Comparison of ENCODE assay signal across 26 mouse cellular contexts in genomic region chr2:72832770-72833169, GRCm38 (mm10).
"Had no signal": no experiment of that assay in that cellular context is flagged by ENCODE, and none has a peak within 500 bp of the region (broad histone marks: within the 10 kb centered on the region; RNA-seq: fewer than 3 reads in every experiment).

No protein-coding gene starts in this region.

- H3K4me3 ChIP-seq: heart, adult 2 months; heart, embryonic 13.5 days; heart, embryonic 15.5 days; hindbrain, embryonic 10.5 days; hindbrain, embryonic 12.5 days; kidney, embryonic 15.5 days; limb, embryonic 13.5 days; limb, embryonic 15.5 days; liver, embryonic 12.5 days had no signal

- ATAC-seq: hindbrain, postnatal 0 days; intestine, embryonic 16.5 days; liver, embryonic 12.5 days had no signal

- H3K36me3 ChIP-seq: heart, embryonic 13.5 days; heart, embryonic 15.5 days; hindbrain, embryonic 10.5 days; hindbrain, embryonic 12.5 days; kidney, embryonic 15.5 days; limb, embryonic 13.5 days; limb, embryonic 15.5 days; liver, embryonic 12.5 days had no signal

- H3K4me1 ChIP-seq: hindbrain, embryonic 10.5 days; hindbrain, embryonic 12.5 days; kidney, embryonic 15.5 days; limb, embryonic 15.5 days; liver, embryonic 12.5 days had no signal

- H3K27ac ChIP-seq: heart, adult 2 months; heart, embryonic 13.5 days; heart, embryonic 15.5 days; hindbrain, embryonic 10.5 days; hindbrain, embryonic 12.5 days; hindbrain, embryonic 14.5 days; hindbrain, postnatal 0 days; kidney, embryonic 15.5 days; kidney, postnatal 0 days; limb, embryonic 13.5 days; limb, embryonic 15.5 days; liver, embryonic 12.5 days; liver, embryonic 14.5 days had no signal

- H3K9me3 ChIP-seq: heart, embryonic 13.5 days; heart, embryonic 15.5 days; hindbrain, embryonic 10.5 days; hindbrain, embryonic 12.5 days; kidney, embryonic 15.5 days; limb, embryonic 13.5 days; limb, embryonic 15.5 days; liver, embryonic 12.5 days had no signal

- H3K27me3 ChIP-seq: heart, embryonic 13.5 days; heart, embryonic 15.5 days; hindbrain, embryonic 12.5 days; kidney, embryonic 15.5 days; limb, embryonic 13.5 days; limb, embryonic 15.5 days; liver, embryonic 12.5 days had no signal

- H3K4me2 ChIP-seq: heart, embryonic 11.5 days; heart, embryonic 13.5 days; heart, embryonic 15.5 days; hindbrain, embryonic 12.5 days; hindbrain, embryonic 14.5 days; kidney, embryonic 15.5 days; limb, embryonic 13.5 days; limb, embryonic 15.5 days; liver, embryonic 12.5 days had no signal

- DNase-seq: gastrocnemius, postnatal 25 days; heart, adult 2 months; heart, postnatal 4 days; kidney, adult 11 months; kidney, adult 2 months; kidney, adult 9 months; kidney, postnatal 14 days; kidney, postnatal 36 days; layer of hippocampus, adult 9-11 months; layer of hippocampus, postnatal 36 days; left cerebral cortex, postnatal 4 days; lung, adult 18-20 months had no signal

- H3K9ac ChIP-seq: heart, embryonic 13.5 days; heart, embryonic 15.5 days; hindbrain, embryonic 12.5 days; hindbrain, embryonic 14.5 days; kidney, embryonic 15.5 days; limb, embryonic 13.5 days; limb, embryonic 15.5 days; liver, embryonic 12.5 days; liver, embryonic 14.5 days had no signal
